Mouse (Mus musculus) gastrocnemius, adult 8-10 months (tissue): Measurements from ENCODE around the gene Gm16430. TPM values are rescaled to one million over a fixed set of nuclear protein-coding genes. Genes with fewer than 3 reads are reported as not detected.
"Not testable (repeated sequence)": the region's sequence is repeated elsewhere in the genome, so short reads cannot be mapped to it uniquely, and the experiment has no call there.

Source experiments
- DNase-seq, 2 experiments: peaks; one replicate each; pipeline ENCODE4 v3.0.0; 2022; ENCODE audit warnings: low spot score in 2 of 2
- total RNA-seq, 4 experiments: library from RNA; stranded (reverse); gene quantifications; 2 replicates each; pipeline ENCODE4 v1.2.4; 2022

The Gm16430 gene
- total RNA-seq = not detected

DNA sequence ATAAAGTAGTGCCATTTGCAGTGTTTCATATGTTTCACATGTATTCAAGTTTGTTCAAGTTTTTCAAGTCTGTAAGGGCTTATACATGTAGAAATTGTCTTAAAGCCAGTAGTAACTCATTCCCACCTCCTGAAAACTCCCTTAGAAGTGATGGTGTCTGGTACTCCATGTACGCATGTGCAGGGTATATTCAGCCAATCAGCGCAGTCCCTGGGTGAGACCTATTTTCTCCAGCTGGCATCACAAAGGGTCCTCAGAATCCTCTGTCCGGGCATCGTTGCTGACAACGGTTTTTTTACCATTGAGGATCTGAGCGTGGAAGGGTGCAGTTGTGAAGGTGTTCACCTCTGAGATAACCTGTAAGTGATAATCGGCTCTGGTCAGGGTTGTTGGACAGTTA lies at the start of gene Gm16430:
TSS of gene Gm16430 (plus strand) at position 301 of the 400 bp plus-strand sequence.
- DNase-seq = not testable (repeated sequence)

Other genes starting within 250 kb of the Gm16430 start
- not detected for gene Gm16405, start 91.0 kb upstream of the Gm16430 start, total RNA-seq